In genomic region chr7:137522450-137522849, GRCm38 (mm10) we compare ENCODE assay signal across 19 mouse cellular contexts.
DNase-seq lines count a peak whose midpoint lies in the region; ATAC-seq and TF ChIP-seq lines count a peak whose summit lies in the region.
"Had no signal": no experiment of that assay in that cellular context is flagged by ENCODE, and none has a peak within 500 bp of the region (broad histone marks: within the 10 kb centered on the region; RNA-seq: fewer than 3 reads in every experiment).

No protein-coding gene starts in this region.

- H3K36me3 ChIP-seq in midbrain, postnatal 0 days (ENCODE audit: insufficient read depth, low read length), result no peaks in the 10 kb centered on the region
- H3K36me3 ChIP-seq in midbrain, embryonic 11.5 days (ENCODE audit: control insufficient read depth, insufficient read depth, low read length), result no peaks in the 10 kb centered on the region
- no peaks in the 10 kb centered on the region for H3K36me3 ChIP-seq in kidney, embryonic 15.5 days
- H3K36me3 ChIP-seq: embryonic facial prominence, embryonic 10.5 days; heart, embryonic 12.5 days; hindbrain, embryonic 10.5 days had no signal

- H3K27ac ChIP-seq in midbrain, postnatal 0 days (ENCODE audit: low read depth, low read length), result no peak overlapping the region
- no peak overlapping the region for H3K27ac ChIP-seq in midbrain, embryonic 11.5 days (ENCODE audit: low read depth, low read length)
- no peak overlapping the region for H3K27ac ChIP-seq in kidney, embryonic 15.5 days
- H3K27ac ChIP-seq: embryonic facial prominence, embryonic 10.5 days; heart, adult 2 months; hindbrain, embryonic 10.5 days; hindbrain, embryonic 14.5 days had no signal

- H3K4me2 ChIP-seq in midbrain, postnatal 0 days (ENCODE audit: low read depth, low read length, poor library complexity, severe bottlenecking), result no peak overlapping the region
- H3K4me2 ChIP-seq in midbrain, embryonic 11.5 days, result no peak overlapping the region
- no peak overlapping the region for H3K4me2 ChIP-seq in kidney, embryonic 15.5 days
- H3K4me2 ChIP-seq: heart, embryonic 12.5 days; hindbrain, embryonic 14.5 days had no signal

- 0 out of 2 replicates have a peak, but pooled peaks have one; percentile 4 for TF ChIP-seq CTCF in midbrain, postnatal 0 days (IDR thresholded peaks at IDR 0.05)
- peak; percentile 19 for TF ChIP-seq CTCF in Patski (IDR thresholded peaks at IDR 0.05)

- 84% methylated on average over 5 of the region's 5 CpGs for WGBS in midbrain, postnatal 0 days
- WGBS in midbrain, embryonic 11.5 days, result 85% methylated on average over 5 of the region's 5 CpGs
- 84% methylated on average over 5 of the region's 5 CpGs for WGBS in kidney, embryonic 15.5 days

- H3K27me3 ChIP-seq in midbrain, postnatal 0 days (ENCODE audit: insufficient read depth, low read length), result no peaks in the 10 kb centered on the region
- no peaks in the 10 kb centered on the region for H3K27me3 ChIP-seq in midbrain, embryonic 11.5 days (ENCODE audit: control insufficient read depth, insufficient read depth, low read length)
- H3K27me3 ChIP-seq in Patski, result no peaks in the 10 kb centered on the region
- H3K27me3 ChIP-seq in kidney, embryonic 15.5 days, result no peaks in the 10 kb centered on the region
- H3K27me3 ChIP-seq: heart, embryonic 12.5 days had no signal

- no peaks in the 10 kb centered on the region for H3K4me1 ChIP-seq in midbrain, postnatal 0 days (ENCODE audit: insufficient read depth, low read length)
- H3K4me1 ChIP-seq in midbrain, embryonic 11.5 days (ENCODE audit: control insufficient read depth, insufficient read depth, low read length), result no peaks in the 10 kb centered on the region
- H3K4me1 ChIP-seq in kidney, embryonic 15.5 days, result no peaks in the 10 kb centered on the region

- H3K4me3 ChIP-seq in midbrain, postnatal 0 days (ENCODE audit: low read depth, low read length), result no peak overlapping the region
- H3K4me3 ChIP-seq in midbrain, embryonic 11.5 days (ENCODE audit: low read depth, low read length), result no peak overlapping the region
- H3K4me3 ChIP-seq in kidney, embryonic 15.5 days (replicated peaks), result no peak overlapping the region
- H3K4me3 ChIP-seq: embryonic facial prominence, embryonic 10.5 days; heart, adult 2 months; heart, embryonic 12.5 days; hindbrain, embryonic 10.5 days had no signal

- in situ Hi-C loops in Patski (cut with MboI; ENCODE audit: low pct_unique_long_range_greater_than_20kb), result no loop called here

- no peak overlapping the region for H3K9ac ChIP-seq in midbrain, postnatal 0 days (replicated peaks; ENCODE audit: low read length, poor library complexity, severe bottlenecking)
- no peak overlapping the region for H3K9ac ChIP-seq in midbrain, embryonic 11.5 days (ENCODE audit: low read length)
- H3K9ac ChIP-seq in kidney, embryonic 15.5 days, result no peak overlapping the region
- H3K9ac ChIP-seq: heart, embryonic 12.5 days; hindbrain, embryonic 14.5 days had no signal

- CTCF ChIA-PET in Patski (lab: Charles Lee), result interaction anchor here (1.0 kb wide), 1 partner anchor 8 kb away, joined by 3 read pairs; no protein-coding TSS in a partner anchor

- ATAC-seq in midbrain, postnatal 0 days (ENCODE audit: low FRiP score), result no peak
- ATAC-seq in midbrain, embryonic 11.5 days (ENCODE audit: low FRiP score), result no peak
- no peak for ATAC-seq in Patski
- no peak for ATAC-seq in kidney, embryonic 15.5 days (replicated peaks; ENCODE audit: low FRiP score)
- ATAC-seq: forebrain, embryonic 14.5 days had no signal

- DNase-seq in heart, adult 11 months, result peak; percentile 55
- DNase-seq in heart, adult 8-10 months (ENCODE audit: low spot score), result no peak
- no peak for DNase-seq in midbrain, postnatal 0 days (ENCODE audit: low spot score)
- no peak for DNase-seq in midbrain, embryonic 11.5 days (ENCODE audit: low spot score, missing footprints)
- DNase-seq in Patski (ENCODE audit: low read depth, low spot score), result no peak
- DNase-seq in forelimb bud, embryonic 11.5 days (ENCODE audit: low read depth, low spot score), result peak; percentile 3
- DNase-seq in kidney, postnatal 14 days, result no peak
- DNase-seq: adrenal gland, adult 2 months; adrenal gland, postnatal 25 days; cerebellum, adult 2 months; cerebellum, postnatal 10 days; gastrocnemius, postnatal 10 days; heart, adult 2 months had no signal

- H3K9me3 ChIP-seq in midbrain, postnatal 0 days (ENCODE audit: low read length), result no peaks in the 10 kb centered on the region
- H3K9me3 ChIP-seq in midbrain, embryonic 11.5 days (ENCODE audit: control insufficient read depth, low read length), result no peaks in the 10 kb centered on the region
- no peaks in the 10 kb centered on the region for H3K9me3 ChIP-seq in kidney, embryonic 15.5 days (replicated peaks)
- H3K9me3 ChIP-seq: embryonic facial prominence, embryonic 10.5 days; heart, embryonic 12.5 days; hindbrain, embryonic 10.5 days had no signal

- POLR2A ChIA-PET in Patski (lab: Charles Lee), result no interaction called here

Comparison
In these comparisons a context has a peak if more than half of its experiments do, and no peak if none do; other contexts are left out.
1. DNase-seq: peak in heart, adult 11 months (single experiment) and forelimb bud, embryonic 11.5 days (single experiment); none in heart, adult 8-10 months (single experiment), midbrain, postnatal 0 days (single experiment), midbrain, embryonic 11.5 days (single experiment), Patski (single experiment) and kidney, postnatal 14 days (single experiment).